Mouse (Mus musculus) ES-Bruce4 (cell line): ENCODE measurements around the gene Rasgef1b. TPM values are rescaled to one million over a fixed set of nuclear protein-coding genes. Genes with fewer than 3 reads are reported as not detected.

Experiments used
- H3K27ac ChIP-seq: 2 replicates; pipeline ENCODE4 v1.5.1; 2012; ENCODE audit warnings: low read length, inconsistent platforms; ENCODE audit not compliant: insufficient read depth
- H3K27me3 ChIP-seq: 2 replicates; pipeline ENCODE4 v1.6.1; 2012; ENCODE audit warnings: mild to moderate bottlenecking, low read length, inconsistent platforms; ENCODE audit not compliant: control insufficient read depth, poor library complexity, insufficient read depth, severe bottlenecking
- H3K36me3 ChIP-seq: 2 replicates; pipeline ENCODE4 v1.6.1; 2012; ENCODE audit warnings: inconsistent platforms, mild to moderate bottlenecking, low read length, moderate library complexity; ENCODE audit not compliant: control insufficient read depth, poor library complexity, insufficient read depth, severe bottlenecking
- H3K4me1 ChIP-seq: one replicate; pipeline ENCODE4 v1.8.1; 2011; ENCODE audit warnings: low read length; ENCODE audit not compliant: control insufficient read depth, insufficient read depth
- H3K4me3 ChIP-seq: 2 replicates; pipeline ENCODE4 v1.5.1; 2011; ENCODE audit warnings: low read depth, mild to moderate bottlenecking, low read length
- H3K9ac ChIP-seq: 2 replicates; pipeline ENCODE4 v1.6.1; 2012; ENCODE audit warnings: low read depth, mild to moderate bottlenecking, inconsistent platforms; ENCODE audit not compliant: poor library complexity, severe bottlenecking
- H3K9me3 ChIP-seq: replicated peaks from 2 replicates; pipeline ENCODE4 v1.6.1; 2012; ENCODE audit warnings: mild to moderate bottlenecking, low read length, inconsistent platforms; ENCODE audit not compliant: control insufficient read depth, poor library complexity, insufficient read depth, severe bottlenecking
- CTCF ChIP-seq: IDR thresholded peaks from one replicate; pipeline ENCODE4 v1.8.1; 2011; ENCODE audit warnings: low read depth, low read length
- EP300 ChIP-seq: IDR thresholded peaks from 2 replicates; pipeline ENCODE4 v1.6.1; 2011; ENCODE audit warnings: low read depth, low read length; ENCODE audit not compliant: insufficient read depth
- POLR2A ChIP-seq: IDR thresholded peaks from one replicate; pipeline ENCODE4 v1.8.1; 2011; ENCODE audit warnings: low read length; ENCODE audit not compliant: insufficient read depth
- polyA plus RNA-seq: library from polyadenylated mRNA; stranded (reverse); fragments of >200 nt; gene quantifications from 2 replicates; pipeline ENCODE4 v1.2.4, GENCODE M21; 2011; ENCODE audit warnings: low read depth; ENCODE audit not compliant: missing spikeins, insufficient read depth, insufficient read length

The Rasgef1b gene
- polyA plus RNA-seq, 1 experiment: 1.9 TPM

GRCm38 (mm10) chr5:99388131-99388530 lies 340.7 kb downstream of the Rasgef1b start:
- no peaks in the 10 kb centered on the region for H3K9me3 ChIP-seq
- TF ChIP-seq POLR2A: no peak
- TF ChIP-seq CTCF: no peak
- TF ChIP-seq EP300: no peak
- no peak overlapping the region for H3K4me3 ChIP-seq
- no peaks in the 10 kb centered on the region for H3K4me1 ChIP-seq
- H3K27me3 ChIP-seq: no peaks in the 10 kb centered on the region
- no peak overlapping the region for H3K27ac ChIP-seq
- H3K9ac ChIP-seq: no peak overlapping the region
- H3K36me3 ChIP-seq: no peaks in the 10 kb centered on the region

GRCm38 (mm10) chr5:99387185-99387981 lies 341.5 kb downstream of the Rasgef1b start:
- no peaks in the 10 kb centered on the region for H3K36me3 ChIP-seq
- no peak overlapping the region for H3K9ac ChIP-seq
- H3K27ac ChIP-seq: no peak overlapping the region
- TF ChIP-seq POLR2A (no peak), EP300 (no peak), CTCF (no peak)
- no peaks in the 10 kb centered on the region for H3K4me1 ChIP-seq
- H3K4me3 ChIP-seq: no peak overlapping the region
- H3K9me3 ChIP-seq: no peaks in the 10 kb centered on the region
- H3K27me3 ChIP-seq: no peaks in the 10 kb centered on the region

GRCm38 (mm10) chr5:99386246-99386845 lies 342.5 kb downstream of the Rasgef1b start:
- Histone ChIP-seq H3K36me3 (no peaks in the 10 kb centered on the region), H3K27ac (no peak overlapping the region), H3K4me1 (no peaks in the 10 kb centered on the region), H3K4me3 (no peak overlapping the region), H3K9ac (no peak overlapping the region), H3K27me3 (no peaks in the 10 kb centered on the region), H3K9me3 (no peaks in the 10 kb centered on the region)
- no peak for TF ChIP-seq CTCF
- TF ChIP-seq EP300: no peak
- TF ChIP-seq POLR2A: no peak

GRCm38 (mm10) chr5:99385737-99386136 lies 343.1 kb downstream of the Rasgef1b start:
- H3K9me3 ChIP-seq: no peaks in the 10 kb centered on the region
- H3K27ac ChIP-seq: no peak overlapping the region
- no peak for TF ChIP-seq EP300
- TF ChIP-seq POLR2A: no peak
- TF ChIP-seq CTCF: no peak
- H3K4me3 ChIP-seq: no peak overlapping the region
- H3K4me1 ChIP-seq: no peaks in the 10 kb centered on the region
- no peaks in the 10 kb centered on the region for H3K36me3 ChIP-seq
- H3K9ac ChIP-seq: no peak overlapping the region
- no peaks in the 10 kb centered on the region for H3K27me3 ChIP-seq

- Histone ChIP-seq H3K27ac (no peak overlapping the region), H3K9me3 (no peaks in the 10 kb centered on the region), H3K27me3 (no peaks in the 10 kb centered on the region), H3K36me3 (no peaks in the 10 kb centered on the region), H3K4me1 (no peaks in the 10 kb centered on the region), H3K9ac (no peak overlapping the region), H3K4me3 (no peak overlapping the region)
- TF ChIP-seq CTCF (no peak), EP300 (no peak)
These were observed 343.8 kb downstream of the Rasgef1b start for GRCm38 (mm10) chr5:99385090-99385489.

GRCm38 (mm10) chr5:99383783-99384281 lies 345.0 kb downstream of the Rasgef1b start:
- Histone ChIP-seq H3K9ac (no peak overlapping the region), H3K4me3 (no peak overlapping the region), H3K4me1 (no peaks in the 10 kb centered on the region), H3K9me3 (peaks cover 3% of the 10 kb centered on the region; the same call in 1 of the 2 replicates), H3K27me3 (no peaks in the 10 kb centered on the region), H3K27ac (no peak overlapping the region), H3K36me3 (no peaks in the 10 kb centered on the region)
- TF ChIP-seq POLR2A (no peak), EP300 (no peak), CTCF (no peak)
